Mouse (Mus musculus): ENCODE results near the gene Tmem262. TPM values are rescaled to one million over a fixed set of nuclear protein-coding genes. Genes with fewer than 3 reads are reported as not detected.

Gene Tmem262
- polyA plus RNA-seq, 1 experiment from 2014 or later, result not detected

DNA sequence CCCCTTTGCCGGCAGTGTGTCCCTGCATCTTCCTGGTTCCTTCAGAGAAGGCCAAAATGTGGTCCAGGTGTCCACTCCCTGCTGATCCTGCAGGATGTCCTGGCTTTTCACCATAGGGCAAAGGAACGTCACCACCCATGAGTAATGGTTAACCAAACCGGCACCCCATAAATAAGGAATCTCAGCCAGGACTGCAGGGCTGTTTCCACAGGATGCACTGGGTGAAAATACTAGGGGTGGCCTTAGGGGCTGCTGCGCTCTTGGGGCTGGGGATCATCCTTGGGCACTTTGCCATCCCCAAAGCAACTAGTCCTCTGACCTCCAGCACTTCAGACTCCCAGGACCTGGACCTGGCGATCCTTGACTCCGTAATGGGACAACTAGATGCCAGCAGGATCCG, 25.8 kb downstream of the Tmem262 start, which contains the start of gene Naaladl1:
Gene Naaladl1, plus strand, starts transcription at position 197 of the 400 bp plus-strand sequence.
- no peak within 1 kb of the TSS for H3K4me2 ChIP-seq (ENCODE audit: low read length)
- no peaks in the 10 kb centered on the region for H3K9me3 ChIP-seq (ENCODE audit: control insufficient read depth, low read length)
- no peaks in the 10 kb centered on the region for H3K4me1 ChIP-seq (ENCODE audit: control insufficient read depth in 2 of 2, insufficient read depth in 2 of 2, low read length in 2 of 2)
- no peak within 1 kb of the TSS for H3K27ac ChIP-seq (replicated peaks in 1 of 2; ENCODE audit: control insufficient read depth in 1 of 2, insufficient read depth in 1 of 2, low read depth in 2 of 2, low read length in 2 of 2)
- H3K4me3 ChIP-seq (ENCODE audit: control insufficient read depth in 1 of 2, insufficient read depth in 1 of 2, low read depth in 1 of 2, low read length in 2 of 2), result no peak within 1 kb of the TSS
- no peak for ATAC-seq (ENCODE audit: insufficient number of reproducible peaks, insufficient read depth, low FRiP score, low read depth)
- no peak within 1 kb of the TSS for H3K9ac ChIP-seq (ENCODE audit: low read length)
- H3K36me3 ChIP-seq (ENCODE audit: control insufficient read depth, insufficient read depth, low read length), result no peaks in the 10 kb centered on the region
- no peaks in the 10 kb centered on the region for H3K27me3 ChIP-seq (ENCODE audit: control insufficient read depth, insufficient read depth, low read length)
- 87% methylated on average over 7 of the region's 7 CpGs for whole genome bisulfite sequencing

DNA sequence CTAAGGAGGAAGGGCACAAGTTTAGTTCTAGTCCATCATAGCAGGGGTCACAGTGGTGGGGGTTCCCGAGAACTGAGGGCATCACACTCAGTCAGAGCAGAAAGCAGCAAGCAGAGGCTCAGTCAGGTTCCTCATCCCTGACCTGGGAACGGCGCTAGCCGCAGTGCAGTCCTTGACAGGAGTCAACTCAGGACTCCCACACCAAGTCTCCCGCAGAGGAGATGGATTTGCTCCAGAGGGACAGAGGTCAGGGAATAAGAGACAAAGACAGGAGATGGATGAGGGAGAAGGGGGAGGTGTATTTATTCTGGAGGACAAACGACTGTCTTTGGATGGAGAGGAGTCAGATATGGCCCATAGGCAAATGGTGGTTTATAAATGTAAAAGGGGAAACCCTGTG, 33.3 kb downstream of the Tmem262 start:
- H3K9ac ChIP-seq (ENCODE audit: low read length), result no peak overlapping the region
- peaks cover 27% of the 10 kb centered on the region for H3K36me3 ChIP-seq (ENCODE audit: control insufficient read depth, insufficient read depth, low read length)
- H3K4me2 ChIP-seq (ENCODE audit: low read length), result no peak overlapping the region
- ATAC-seq (ENCODE audit: insufficient number of reproducible peaks, insufficient read depth, low FRiP score, low read depth), result no peak
- H3K4me3 ChIP-seq (ENCODE audit: control insufficient read depth in 1 of 2, insufficient read depth in 1 of 2, low read depth in 1 of 2, low read length in 2 of 2), result no peak overlapping the region
- H3K27me3 ChIP-seq (ENCODE audit: control insufficient read depth, insufficient read depth, low read length), result no peaks in the 10 kb centered on the region
- no peaks in the 10 kb centered on the region for H3K9me3 ChIP-seq (ENCODE audit: control insufficient read depth, low read length)
- no peak overlapping the region for H3K27ac ChIP-seq (replicated peaks in 1 of 2; ENCODE audit: control insufficient read depth in 1 of 2, insufficient read depth in 1 of 2, low read depth in 2 of 2, low read length in 2 of 2)
- peaks cover 10 to 13% of the 10 kb centered on the region in 2 experiments for H3K4me1 ChIP-seq (ENCODE audit: control insufficient read depth in 2 of 2, insufficient read depth in 2 of 2, low read length in 2 of 2)
- WGBS, result 49% methylated on average over 6 of the region's 6 CpGs

DNA sequence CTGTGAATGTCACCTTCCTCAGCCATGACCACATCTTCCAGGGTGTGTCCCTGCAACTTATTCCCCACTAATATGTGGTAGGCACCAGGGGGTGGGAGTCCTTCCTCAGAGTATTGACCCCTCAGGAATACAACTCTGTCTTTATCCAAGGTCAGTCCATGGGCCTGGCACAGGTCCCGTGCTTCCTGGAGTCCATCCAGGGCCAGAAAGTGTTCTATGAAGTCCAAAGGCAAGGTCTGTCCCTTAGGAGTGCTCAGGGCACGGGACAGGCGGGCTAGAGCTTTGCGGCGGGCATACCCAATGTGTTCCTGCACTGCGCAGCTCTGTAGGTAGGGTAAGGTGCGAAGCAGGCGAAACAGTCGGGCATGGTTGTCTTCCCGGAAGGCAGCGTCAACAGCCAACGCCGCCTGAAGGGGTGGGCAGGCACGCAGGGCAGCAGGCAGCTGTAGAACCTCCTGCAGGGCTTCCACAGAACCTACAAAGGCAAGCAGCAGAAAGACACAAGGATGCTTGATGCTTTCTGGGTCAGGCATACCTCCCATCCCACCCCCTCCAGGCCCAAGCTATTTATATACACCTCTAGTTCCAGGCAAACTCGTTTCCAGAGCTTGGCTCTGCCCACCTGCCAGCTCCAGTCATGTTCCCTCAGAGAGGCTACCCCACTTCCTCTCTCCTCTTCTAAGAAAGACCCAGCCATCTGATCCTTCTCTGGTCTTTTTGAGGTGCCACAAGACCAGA, 36.4 kb downstream of the Tmem262 start:
- H3K4me2 ChIP-seq (ENCODE audit: low read length), result peak overlapping the region; percentile 85; the same call in 1 of the 2 replicates
- H3K9me3 ChIP-seq (ENCODE audit: control insufficient read depth, low read length), result no peaks in the 10 kb centered on the region
- H3K36me3 ChIP-seq (ENCODE audit: control insufficient read depth, insufficient read depth, low read length), result peaks cover 27% of the 10 kb centered on the region
- no peak overlapping the region for H3K4me3 ChIP-seq (ENCODE audit: control insufficient read depth in 1 of 2, insufficient read depth in 1 of 2, low read depth in 1 of 2, low read length in 2 of 2)
- H3K4me1 ChIP-seq (ENCODE audit: control insufficient read depth in 2 of 2, insufficient read depth in 2 of 2, low read length in 2 of 2), result peaks cover 10 to 19% of the 10 kb centered on the region in 2 experiments
- no peak overlapping the region for H3K27ac ChIP-seq (replicated peaks in 1 of 2; ENCODE audit: control insufficient read depth in 1 of 2, insufficient read depth in 1 of 2, low read depth in 2 of 2, low read length in 2 of 2)
- peak overlapping the region; percentile 39; the same call in 1 of the 2 replicates for H3K9ac ChIP-seq (ENCODE audit: low read length)
- ATAC-seq (ENCODE audit: insufficient number of reproducible peaks, insufficient read depth, low FRiP score, low read depth), result no peak
- WGBS, result 85% methylated on average over 15 of the region's 15 CpGs
- H3K27me3 ChIP-seq (ENCODE audit: control insufficient read depth, insufficient read depth, low read length), result no peaks in the 10 kb centered on the region

DNA sequence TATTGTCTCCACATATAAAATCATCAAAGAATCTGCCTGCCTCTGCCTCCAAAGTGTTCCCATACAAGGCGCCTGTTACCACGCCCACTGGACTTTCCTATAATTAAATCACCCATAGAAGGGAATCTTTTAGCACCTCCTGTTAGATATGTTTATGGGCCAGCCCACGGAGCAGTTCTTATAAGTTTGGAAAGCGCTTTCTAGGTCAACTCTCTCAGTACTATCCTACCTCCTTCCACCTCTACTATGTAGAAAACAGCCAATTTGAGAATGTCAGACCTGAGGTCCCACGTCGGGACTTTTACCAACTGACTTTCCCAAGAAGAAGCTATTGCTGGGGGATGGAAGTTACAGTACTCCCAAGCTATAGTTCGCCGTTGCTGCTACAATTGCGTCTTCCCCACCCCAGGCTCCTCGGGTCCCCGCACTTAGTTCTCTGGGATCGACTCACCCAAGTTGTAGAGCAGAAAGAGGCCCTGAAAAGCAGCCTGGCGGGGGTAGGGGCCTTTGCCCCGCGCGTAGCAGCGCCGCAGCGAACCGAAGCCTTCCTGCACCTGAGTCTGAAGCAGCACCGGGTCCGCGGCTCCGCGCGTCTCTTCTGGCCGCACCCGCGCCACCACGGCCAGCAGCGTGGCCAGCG, 37.6 kb downstream of the Tmem262 start:
- H3K4me3 ChIP-seq (ENCODE audit: control insufficient read depth in 1 of 2, insufficient read depth in 1 of 2, low read depth in 1 of 2, low read length in 2 of 2), result peak overlapping the region; percentile 66 to 78
- H3K36me3 ChIP-seq (ENCODE audit: control insufficient read depth, insufficient read depth, low read length), result peaks cover 30% of the 10 kb centered on the region
- peaks cover 10 to 19% of the 10 kb centered on the region in 2 experiments for H3K4me1 ChIP-seq (ENCODE audit: control insufficient read depth in 2 of 2, insufficient read depth in 2 of 2, low read length in 2 of 2)
- peak overlapping the region; percentile 85 for H3K4me2 ChIP-seq (ENCODE audit: low read length)
- peak overlapping the region; percentile 92 to 96 for H3K27ac ChIP-seq (replicated peaks in 1 of 2; ENCODE audit: control insufficient read depth in 1 of 2, insufficient read depth in 1 of 2, low read depth in 2 of 2, low read length in 2 of 2)
- H3K9me3 ChIP-seq (ENCODE audit: control insufficient read depth, low read length), result no peaks in the 10 kb centered on the region
- H3K27me3 ChIP-seq (ENCODE audit: control insufficient read depth, insufficient read depth, low read length), result no peaks in the 10 kb centered on the region
- ATAC-seq (ENCODE audit: insufficient number of reproducible peaks, insufficient read depth, low FRiP score, low read depth), result no peak
- peak overlapping the region; percentile 92 for H3K9ac ChIP-seq (ENCODE audit: low read length)
- WGBS, result 4% methylated on average over 32 of the region's 32 CpGs

DNA sequence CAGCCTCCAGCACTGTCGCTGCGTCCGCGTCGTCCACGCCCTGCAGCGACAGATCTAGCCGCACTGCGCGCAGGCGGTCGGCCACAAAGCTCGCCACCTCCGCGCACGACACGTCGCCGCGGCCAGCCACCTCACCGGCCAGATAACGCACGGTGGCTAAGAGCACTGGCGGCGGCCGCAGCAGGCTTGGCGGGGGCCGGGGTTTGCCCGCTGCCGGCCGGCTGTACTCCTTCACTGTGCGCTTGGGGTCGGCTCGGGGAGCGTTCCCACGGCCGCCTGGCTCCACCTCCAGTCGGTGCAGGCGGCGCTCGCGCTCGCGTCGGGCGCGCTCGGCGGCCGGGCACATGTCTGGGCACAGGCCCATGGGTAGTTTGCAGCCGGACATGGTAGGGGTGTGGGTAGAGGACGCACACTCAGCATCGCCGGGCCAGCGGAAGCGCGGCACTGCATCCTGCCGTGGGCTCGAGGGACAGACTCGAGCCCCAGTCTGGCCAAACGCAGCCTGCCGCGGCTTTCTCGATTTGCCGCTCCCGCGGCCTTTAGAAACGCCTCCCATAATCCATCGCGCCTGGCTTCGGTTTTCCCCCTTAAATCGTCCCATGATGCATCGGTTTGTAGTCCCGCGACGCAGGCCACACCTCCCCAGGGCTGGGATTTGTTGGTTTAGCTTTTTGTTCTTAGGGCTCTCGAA, 38.3 kb downstream of the Tmem262 start, which contains the start of gene Sac3d1:
Gene Sac3d1, minus strand, starts transcription at position 665 of the 691 bp plus-strand sequence.
- H3K36me3 ChIP-seq (ENCODE audit: control insufficient read depth, insufficient read depth, low read length), result peaks cover 30% of the 10 kb centered on the region
- H3K9me3 ChIP-seq (ENCODE audit: control insufficient read depth, low read length), result no peaks in the 10 kb centered on the region
- peak within 1 kb of the TSS; percentile 85 for H3K4me2 ChIP-seq (ENCODE audit: low read length)
- H3K27ac ChIP-seq (replicated peaks in 1 of 2; ENCODE audit: control insufficient read depth in 1 of 2, insufficient read depth in 1 of 2, low read depth in 2 of 2, low read length in 2 of 2), result peak within 1 kb of the TSS; percentile 92 to 96
- ATAC-seq (ENCODE audit: insufficient number of reproducible peaks, insufficient read depth, low FRiP score, low read depth), result peak; percentile 74
- under 1% methylated on average over 77 of the region's 77 CpGs for WGBS
- H3K27me3 ChIP-seq (ENCODE audit: control insufficient read depth, insufficient read depth, low read length), result no peaks in the 10 kb centered on the region
- H3K4me1 ChIP-seq (ENCODE audit: control insufficient read depth in 2 of 2, insufficient read depth in 2 of 2, low read length in 2 of 2), result peaks cover 10 to 19% of the 10 kb centered on the region in 2 experiments
- H3K9ac ChIP-seq (ENCODE audit: low read length), result peak within 1 kb of the TSS; percentile 92
- peak within 1 kb of the TSS; percentile 66 to 78 for H3K4me3 ChIP-seq (ENCODE audit: control insufficient read depth in 1 of 2, insufficient read depth in 1 of 2, low read depth in 1 of 2, low read length in 2 of 2)

DNA sequence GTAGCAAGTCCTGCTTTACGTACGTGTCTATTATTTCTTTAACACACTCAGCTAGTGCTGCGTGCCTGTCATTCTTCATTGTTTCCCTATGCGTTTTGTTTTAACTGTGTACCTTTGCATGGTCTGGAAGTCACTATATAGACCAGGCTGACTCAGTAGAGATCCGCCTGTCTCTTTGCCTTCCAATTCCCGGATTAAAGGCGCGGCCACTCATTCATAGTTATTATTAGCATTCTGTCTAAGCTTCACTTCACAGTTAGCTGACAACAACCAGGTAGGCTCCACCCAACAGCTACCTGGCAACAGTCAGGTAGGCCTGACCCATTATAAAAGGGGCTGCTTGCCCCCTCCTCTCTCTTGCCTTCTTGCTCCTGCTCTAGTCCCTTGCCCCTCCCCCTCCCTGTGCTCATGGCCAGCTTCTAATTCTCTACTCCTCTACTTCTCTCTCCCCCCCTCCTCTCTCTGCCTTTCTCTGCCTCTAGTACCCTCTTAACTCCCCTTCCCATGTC, 38.9 kb downstream of the Tmem262 start:
- Histone ChIP-seq H3K36me3 (ENCODE audit: control insufficient read depth, insufficient read depth, low read length) (peaks cover 33% of the 10 kb centered on the region), H3K27me3 (ENCODE audit: control insufficient read depth, insufficient read depth, low read length) (no peaks in the 10 kb centered on the region), H3K27ac (replicated peaks in 1 of 2; ENCODE audit: control insufficient read depth in 1 of 2, insufficient read depth in 1 of 2, low read depth in 2 of 2, low read length in 2 of 2) (peak overlapping the region; percentile 70 to 96), H3K4me2 (ENCODE audit: low read length) (peak overlapping the region; percentile 85), H3K9me3 (ENCODE audit: control insufficient read depth, low read length) (no peaks in the 10 kb centered on the region), H3K9ac (ENCODE audit: low read length) (peak overlapping the region; percentile 92), H3K4me3 (ENCODE audit: control insufficient read depth in 1 of 2, insufficient read depth in 1 of 2, low read depth in 1 of 2, low read length in 2 of 2) (peak overlapping the region; percentile 66 to 78), H3K4me1 (ENCODE audit: control insufficient read depth in 2 of 2, insufficient read depth in 2 of 2, low read length in 2 of 2) (peaks cover 10 to 19% of the 10 kb centered on the region in 2 experiments)
- ATAC-seq (ENCODE audit: insufficient number of reproducible peaks, insufficient read depth, low FRiP score, low read depth), result 0 out of 2 replicates have a peak, but pooled peaks have one; percentile 2
- WGBS, result 1% methylated on average over 8 of the region's 8 CpGs

DNA sequence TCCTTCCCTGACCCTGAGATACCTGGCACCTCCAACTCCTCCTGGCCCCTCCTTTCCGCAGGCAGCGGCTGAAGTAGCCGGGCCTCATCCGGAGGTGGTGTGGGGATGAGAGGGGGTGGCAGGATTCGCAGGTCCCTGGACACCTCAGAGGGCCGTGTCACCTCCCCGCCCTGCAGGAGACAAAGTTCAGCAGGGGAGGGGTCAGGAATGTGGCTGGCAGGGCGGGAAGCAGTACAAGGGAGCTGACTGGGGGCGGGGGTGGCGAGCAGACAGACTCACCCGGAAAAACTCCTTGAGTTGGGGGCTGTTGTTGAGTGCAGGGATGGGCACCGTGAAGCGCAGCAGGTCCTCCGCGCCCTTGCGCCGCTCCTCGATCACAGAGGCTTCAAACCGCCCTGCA, 41.9 kb downstream of the Tmem262 start:
- WGBS, result 25% methylated on average over 19 of the region's 19 CpGs
- H3K4me2 ChIP-seq (ENCODE audit: low read length), result no peak overlapping the region
- H3K27me3 ChIP-seq (ENCODE audit: control insufficient read depth, insufficient read depth, low read length), result no peaks in the 10 kb centered on the region
- no peak overlapping the region for H3K27ac ChIP-seq (replicated peaks in 1 of 2; ENCODE audit: control insufficient read depth in 1 of 2, insufficient read depth in 1 of 2, low read depth in 2 of 2, low read length in 2 of 2)
- H3K36me3 ChIP-seq (ENCODE audit: control insufficient read depth, insufficient read depth, low read length), result 0 out of 2 replicates have a peak, but pooled peaks cover 10% of the 10 kb centered on the region
- H3K4me1 ChIP-seq (ENCODE audit: control insufficient read depth in 2 of 2, insufficient read depth in 2 of 2, low read length in 2 of 2), result peaks cover 3 to 12% of the 10 kb centered on the region in 2 experiments
- H3K9ac ChIP-seq (ENCODE audit: low read length), result no peak overlapping the region
- ATAC-seq (ENCODE audit: insufficient number of reproducible peaks, insufficient read depth, low FRiP score, low read depth), result no peak
- no peaks in the 10 kb centered on the region for H3K9me3 ChIP-seq (ENCODE audit: control insufficient read depth, low read length)
- no peak overlapping the region for H3K4me3 ChIP-seq (ENCODE audit: control insufficient read depth in 1 of 2, insufficient read depth in 1 of 2, low read depth in 1 of 2, low read length in 2 of 2)

All from heart, embryonic 14.5 days (tissue).